Mouse (Mus musculus) thymus, postnatal 36 days (tissue): ENCODE data around the gene Dnah2.

Experiments used
- DNase-seq, 2 experiments: peaks; one replicate each; pipeline ENCODE4 v3.0.0; 2022; ENCODE audit warnings: mixed read lengths in 2 of 2

The Dnah2 gene

GRCm38 (mm10) chr11:69527098-69528030, 21.5 kb downstream of the Dnah2 start:
- no peak for DNase-seq

- DNase-seq, result no peak
Observed at GRCm38 (mm10) chr11:69526631-69527030, 22.3 kb downstream of the Dnah2 start.

- no peak for DNase-seq
Observed at GRCm38 (mm10) chr11:69525661-69526060, 23.2 kb downstream of the Dnah2 start.

- no peak for DNase-seq
Observed at GRCm38 (mm10) chr11:69523651-69524050, 25.3 kb downstream of the Dnah2 start.

- no peak for DNase-seq
Observed at GRCm38 (mm10) chr11:69521526-69522149, 27.3 kb downstream of the Dnah2 start.

- DNase-seq, result no peak
Observed at GRCm38 (mm10) chr11:69519976-69520375, 28.9 kb downstream of the Dnah2 start.

GRCm38 (mm10) chr11:69516661-69517060, 32.2 kb downstream of the Dnah2 start:
- no peak for DNase-seq

GRCm38 (mm10) chr11:69516151-69516640, 32.7 kb downstream of the Dnah2 start:
- peak in 1 of 2 experiments; percentile 7 for DNase-seq

GRCm38 (mm10) chr11:69513840-69514239, 35.1 kb downstream of the Dnah2 start:
- DNase-seq, result peak; percentile 49

- no peak for DNase-seq
Observed at GRCm38 (mm10) chr11:69510796-69511496, 38.0 kb downstream of the Dnah2 start.

- no peak for DNase-seq
Observed at GRCm38 (mm10) chr11:69503863-69504280, 45.0 kb downstream of the Dnah2 start.

- no peak for DNase-seq
Observed at GRCm38 (mm10) chr11:69501555-69501954, 47.4 kb downstream of the Dnah2 start.

GRCm38 (mm10) chr11:69499140-69499539, 49.8 kb downstream of the Dnah2 start:
- DNase-seq, result no peak

GRCm38 (mm10) chr11:69491711-69492110, 57.2 kb downstream of the Dnah2 start:
- DNase-seq, result peak in 1 of 2 experiments; percentile 16

GRCm38 (mm10) chr11:69490898-69491297, 58.0 kb downstream of the Dnah2 start:
- DNase-seq, result no peak

- DNase-seq, result no peak
Observed at GRCm38 (mm10) chr11:69487474-69487873, 61.4 kb downstream of the Dnah2 start.

- no peak for DNase-seq
Observed at GRCm38 (mm10) chr11:69477645-69478044, 71.3 kb downstream of the Dnah2 start.

GRCm38 (mm10) chr11:69476802-69477201, 72.1 kb downstream of the Dnah2 start:
- DNase-seq, result no peak

GRCm38 (mm10) chr11:69474737-69475136, 74.2 kb downstream of the Dnah2 start:
- no peak for DNase-seq

GRCm38 (mm10) chr11:69472687-69473086, 76.2 kb downstream of the Dnah2 start:
- no peak for DNase-seq

- DNase-seq, result no peak
Observed at GRCm38 (mm10) chr11:69471491-69471890, 77.4 kb downstream of the Dnah2 start.

- DNase-seq, result no peak
Observed at GRCm38 (mm10) chr11:69469301-69469700, 79.6 kb downstream of the Dnah2 start.

- DNase-seq, result no peak
Observed at GRCm38 (mm10) chr11:69463996-69464395, 84.9 kb downstream of the Dnah2 start.
